Mouse (Mus musculus): ENCODE measurements around the gene Smarca4. TPM values are rescaled to one million over a fixed set of nuclear protein-coding genes. Genes with fewer than 3 reads are reported as not detected.

The Smarca4 gene
- polyA plus RNA-seq, 1 experiment from 2014 or later = 22.1 TPM

- Histone ChIP-seq H3K9me3 (ENCODE audit: control insufficient read depth) (no peaks in the 10 kb centered on the region), H3K27ac (ENCODE audit: low read depth, low read length) (0 out of 2 replicates have a peak overlapping the region, but pooled peaks have one; percentile 35), H3K4me2 (replicated peaks; ENCODE audit: low read depth) (no peak overlapping the region), H3K27me3 (replicated peaks; ENCODE audit: control insufficient read depth, insufficient read depth, low read length) (no peaks in the 10 kb centered on the region), H3K4me3 (ENCODE audit: low read depth, low read length) (no peak overlapping the region), H3K36me3 (ENCODE audit: control insufficient read depth, insufficient read depth) (peaks cover 56% of the 10 kb centered on the region), H3K4me1 (replicated peaks; ENCODE audit: control insufficient read depth, insufficient read depth, low read length) (no peaks in the 10 kb centered on the region), H3K9ac (ENCODE audit: low read depth, low read length) (no peak overlapping the region)
- 85% methylated on average over 3 of the region's 3 CpGs for WGBS
- TF ChIP-seq CTCF (IDR thresholded peaks at IDR 0.05; ENCODE audit: low read depth) = no peak
- ATAC-seq = no peak
Measured at GRCm38 (mm10) chr9:21633106-21633505, 17.1 kb downstream of the Smarca4 start.

DNA sequence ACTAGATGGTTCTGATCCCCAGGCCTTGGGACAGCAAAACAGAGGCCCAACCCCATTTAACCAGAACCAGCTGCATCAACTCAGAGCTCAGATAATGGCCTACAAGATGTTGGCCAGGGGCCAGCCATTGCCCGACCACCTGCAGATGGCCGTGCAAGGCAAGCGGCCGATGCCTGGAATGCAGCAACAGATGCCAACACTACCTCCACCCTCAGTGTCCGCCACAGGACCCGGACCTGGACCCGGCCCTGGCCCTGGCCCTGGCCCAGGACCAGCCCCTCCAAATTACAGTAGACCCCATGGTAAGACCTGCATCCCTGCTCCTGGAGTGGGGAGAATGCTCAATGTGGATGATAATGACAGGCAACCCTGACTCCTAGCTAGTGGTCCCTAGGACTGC is 19.7 kb downstream of the Smarca4 start:
- 61% methylated on average over 7 of the region's 7 CpGs for WGBS
- no peaks in the 10 kb centered on the region for H3K9me3 ChIP-seq (ENCODE audit: control insufficient read depth)

GRCm38 (mm10) chr9:21639031-21639430 is 23.1 kb downstream of the Smarca4 start:
- no peaks in the 10 kb centered on the region for H3K27me3 ChIP-seq (replicated peaks; ENCODE audit: control insufficient read depth, insufficient read depth, low read length)
- no peaks in the 10 kb centered on the region for H3K4me1 ChIP-seq (replicated peaks; ENCODE audit: control insufficient read depth, insufficient read depth, low read length)
- H3K4me3 ChIP-seq (ENCODE audit: low read depth, low read length) = no peak overlapping the region
- no peak for ATAC-seq
- peak overlapping the region; percentile 35; the same call in 1 of the 2 replicates for H3K27ac ChIP-seq (ENCODE audit: low read depth, low read length)
- no peak overlapping the region for H3K4me2 ChIP-seq (replicated peaks; ENCODE audit: low read depth)
- H3K9me3 ChIP-seq (ENCODE audit: control insufficient read depth) = no peaks in the 10 kb centered on the region
- 94% methylated on average over 11 of the region's 11 CpGs for WGBS
- no peak for TF ChIP-seq CTCF (IDR thresholded peaks at IDR 0.05; ENCODE audit: low read depth)
- H3K36me3 ChIP-seq (ENCODE audit: control insufficient read depth, insufficient read depth) = peaks cover 96% of the 10 kb centered on the region
- no peak overlapping the region for H3K9ac ChIP-seq (ENCODE audit: low read depth, low read length)

More for the DNA sequence above, 19.7 kb downstream of the Smarca4 start:
- Histone ChIP-seq H3K27me3 (replicated peaks; ENCODE audit: control insufficient read depth, insufficient read depth, low read length) (no peaks in the 10 kb centered on the region), H3K4me1 (replicated peaks; ENCODE audit: control insufficient read depth, insufficient read depth, low read length) (no peaks in the 10 kb centered on the region), H3K4me3 (ENCODE audit: low read depth, low read length) (no peak overlapping the region), H3K27ac (ENCODE audit: low read depth, low read length) (no peak overlapping the region), H3K36me3 (ENCODE audit: control insufficient read depth, insufficient read depth) (peaks cover 80% of the 10 kb centered on the region), H3K9ac (ENCODE audit: low read depth, low read length) (no peak overlapping the region), H3K4me2 (replicated peaks; ENCODE audit: low read depth) (no peak overlapping the region)
- no peak for ATAC-seq
- no peak for TF ChIP-seq CTCF (IDR thresholded peaks at IDR 0.05; ENCODE audit: low read depth)

- Histone ChIP-seq H3K27ac (ENCODE audit: low read depth, low read length) (no peak overlapping the region), H3K9me3 (ENCODE audit: control insufficient read depth) (no peaks in the 10 kb centered on the region), H3K27me3 (replicated peaks; ENCODE audit: control insufficient read depth, insufficient read depth, low read length) (no peaks in the 10 kb centered on the region), H3K4me2 (replicated peaks; ENCODE audit: low read depth) (no peak overlapping the region), H3K36me3 (ENCODE audit: control insufficient read depth, insufficient read depth) (peaks cover 80% of the 10 kb centered on the region), H3K9ac (ENCODE audit: low read depth, low read length) (no peak overlapping the region), H3K4me1 (replicated peaks; ENCODE audit: control insufficient read depth, insufficient read depth, low read length) (no peaks in the 10 kb centered on the region), H3K4me3 (ENCODE audit: low read depth, low read length) (no peak overlapping the region)
- 95% methylated on average over 3 of the region's 3 CpGs for WGBS
- TF ChIP-seq CTCF (IDR thresholded peaks at IDR 0.05; ENCODE audit: low read depth) = no peak
- ATAC-seq = no peak
Measured at GRCm38 (mm10) chr9:21646366-21646765, 30.4 kb downstream of the Smarca4 start.

GRCm38 (mm10) chr9:21647721-21648120 is 31.8 kb downstream of the Smarca4 start:
- Histone ChIP-seq H3K9ac (ENCODE audit: low read depth, low read length) (no peak overlapping the region), H3K4me1 (replicated peaks; ENCODE audit: control insufficient read depth, insufficient read depth, low read length) (no peaks in the 10 kb centered on the region), H3K27ac (ENCODE audit: low read depth, low read length) (no peak overlapping the region), H3K4me2 (replicated peaks; ENCODE audit: low read depth) (no peak overlapping the region), H3K9me3 (ENCODE audit: control insufficient read depth) (no peaks in the 10 kb centered on the region), H3K27me3 (replicated peaks; ENCODE audit: control insufficient read depth, insufficient read depth, low read length) (no peaks in the 10 kb centered on the region), H3K36me3 (ENCODE audit: control insufficient read depth, insufficient read depth) (peaks cover 74% of the 10 kb centered on the region), H3K4me3 (ENCODE audit: low read depth, low read length) (no peak overlapping the region)
- 90% methylated on average over 6 of the region's 6 CpGs for WGBS
- TF ChIP-seq CTCF (IDR thresholded peaks at IDR 0.05; ENCODE audit: low read depth) = no peak
- ATAC-seq = no peak

DNA sequence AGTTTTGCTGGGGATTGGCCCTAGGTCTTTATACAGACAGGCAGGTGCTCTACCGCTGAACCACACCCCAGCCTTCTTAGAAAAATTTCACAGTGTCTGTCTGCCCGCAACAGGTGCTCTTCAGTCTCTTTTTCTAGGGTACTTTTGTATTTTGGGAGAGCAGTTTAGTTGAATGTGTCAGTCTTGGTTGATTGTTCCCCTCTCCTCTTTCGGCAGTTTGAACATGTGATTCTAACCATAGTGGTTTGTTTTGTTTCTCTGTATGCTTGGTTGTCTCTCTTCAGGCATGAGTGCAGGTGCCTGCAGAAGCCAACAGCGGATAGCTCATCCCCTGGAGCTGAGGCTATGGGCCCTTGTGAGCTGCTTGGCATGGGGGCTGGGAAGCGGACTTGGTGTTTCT is 36.3 kb downstream of the Smarca4 start:
- WGBS = 89% methylated on average over 5 of the region's 5 CpGs
- Histone ChIP-seq H3K27me3 (replicated peaks; ENCODE audit: control insufficient read depth, insufficient read depth, low read length) (no peaks in the 10 kb centered on the region), H3K27ac (ENCODE audit: low read depth, low read length) (no peak overlapping the region), H3K9me3 (ENCODE audit: control insufficient read depth) (no peaks in the 10 kb centered on the region), H3K4me2 (replicated peaks; ENCODE audit: low read depth) (no peak overlapping the region), H3K4me3 (ENCODE audit: low read depth, low read length) (no peak overlapping the region), H3K4me1 (replicated peaks; ENCODE audit: control insufficient read depth, insufficient read depth, low read length) (no peaks in the 10 kb centered on the region), H3K9ac (ENCODE audit: low read depth, low read length) (no peak overlapping the region), H3K36me3 (ENCODE audit: control insufficient read depth, insufficient read depth) (peaks cover 63% of the 10 kb centered on the region)
- ATAC-seq = no peak
- TF ChIP-seq CTCF (IDR thresholded peaks at IDR 0.05; ENCODE audit: low read depth) = no peak

- H3K4me1 ChIP-seq (replicated peaks; ENCODE audit: control insufficient read depth, insufficient read depth, low read length) = no peaks in the 10 kb centered on the region
- H3K4me3 ChIP-seq (ENCODE audit: low read depth, low read length) = no peak overlapping the region
- no peaks in the 10 kb centered on the region for H3K27me3 ChIP-seq (replicated peaks; ENCODE audit: control insufficient read depth, insufficient read depth, low read length)
- H3K9ac ChIP-seq (ENCODE audit: low read depth, low read length) = no peak overlapping the region
- H3K9me3 ChIP-seq (ENCODE audit: control insufficient read depth) = no peaks in the 10 kb centered on the region
- no peak overlapping the region for H3K4me2 ChIP-seq (replicated peaks; ENCODE audit: low read depth)
- no peak for ATAC-seq
- H3K36me3 ChIP-seq (ENCODE audit: control insufficient read depth, insufficient read depth) = peaks cover 55% of the 10 kb centered on the region
- 85% methylated on average over 2 of the region's 2 CpGs for WGBS
- TF ChIP-seq CTCF (IDR thresholded peaks at IDR 0.05; ENCODE audit: low read depth) = no peak
- no peak overlapping the region for H3K27ac ChIP-seq (ENCODE audit: low read depth, low read length)
Measured at GRCm38 (mm10) chr9:21653253-21653652, 37.3 kb downstream of the Smarca4 start.

All from intestine, postnatal 0 days (tissue).